Mouse (Mus musculus): ENCODE measurements around the gene Runx3.

Runx3 gene

GRCm38 (mm10) chr4:135114301-135114700, 6.2 kb upstream of the Runx3 start:
- DNase-seq (ENCODE audit: low spot score in 2 of 2) = no peak

- no peak for DNase-seq (ENCODE audit: low spot score in 2 of 2)
Measured at GRCm38 (mm10) chr4:135115426-135116170, 4.9 kb upstream of the Runx3 start.

- DNase-seq (ENCODE audit: low spot score in 2 of 2) = no peak
Measured at GRCm38 (mm10) chr4:135116391-135116790, 4.1 kb upstream of the Runx3 start.

GRCm38 (mm10) chr4:135117846-135118245, 2.6 kb upstream of the Runx3 start:
- no peak for DNase-seq (ENCODE audit: low spot score in 2 of 2)

- DNase-seq (ENCODE audit: low spot score in 2 of 2) = no peak
Measured at GRCm38 (mm10) chr4:135118855-135119474, 1.5 kb upstream of the Runx3 start.

GRCm38 (mm10) chr4:135123721-135124120, 3.3 kb downstream of the Runx3 start:
- no peak for DNase-seq (ENCODE audit: low spot score in 2 of 2)

- DNase-seq (ENCODE audit: low spot score in 2 of 2) = no peak
Measured at GRCm38 (mm10) chr4:135124732-135125131, 4.3 kb downstream of the Runx3 start.

GRCm38 (mm10) chr4:135125152-135125551, 4.7 kb downstream of the Runx3 start:
- DNase-seq (ENCODE audit: low spot score in 2 of 2) = no peak

GRCm38 (mm10) chr4:135126385-135126784, 5.9 kb downstream of the Runx3 start:
- no peak for DNase-seq (ENCODE audit: low spot score in 2 of 2)

GRCm38 (mm10) chr4:135128841-135129520, 8.5 kb downstream of the Runx3 start:
- peak; percentile 46 to 54 for DNase-seq (ENCODE audit: low spot score in 2 of 2)

GRCm38 (mm10) chr4:135130156-135130555, 9.7 kb downstream of the Runx3 start:
- no peak for DNase-seq (ENCODE audit: low spot score in 2 of 2)

GRCm38 (mm10) chr4:135131145-135131544, 10.7 kb downstream of the Runx3 start:
- no peak for DNase-seq (ENCODE audit: low spot score in 2 of 2)

- DNase-seq (ENCODE audit: low spot score in 2 of 2) = no peak
Measured at GRCm38 (mm10) chr4:135132797-135133196, 12.3 kb downstream of the Runx3 start.

- no peak for DNase-seq (ENCODE audit: low spot score in 2 of 2)
Measured at GRCm38 (mm10) chr4:135133711-135134110, 13.3 kb downstream of the Runx3 start.

GRCm38 (mm10) chr4:135135331-135135730, 14.9 kb downstream of the Runx3 start:
- DNase-seq (ENCODE audit: low spot score in 2 of 2) = no peak

GRCm38 (mm10) chr4:135136202-135136601, 15.8 kb downstream of the Runx3 start:
- no peak for DNase-seq (ENCODE audit: low spot score in 2 of 2)

- no peak for DNase-seq (ENCODE audit: low spot score in 2 of 2)
Measured at GRCm38 (mm10) chr4:135136612-135137011, 16.2 kb downstream of the Runx3 start.

- no peak for DNase-seq (ENCODE audit: low spot score in 2 of 2)
Measured at GRCm38 (mm10) chr4:135140647-135141515, 20.4 kb downstream of the Runx3 start.

- no peak for DNase-seq (ENCODE audit: low spot score in 2 of 2)
Measured at GRCm38 (mm10) chr4:135141720-135142119, 21.3 kb downstream of the Runx3 start.

GRCm38 (mm10) chr4:135146734-135147133, 26.3 kb downstream of the Runx3 start:
- no peak for DNase-seq (ENCODE audit: low spot score in 2 of 2)

- DNase-seq (ENCODE audit: low spot score in 2 of 2) = no peak
Measured at GRCm38 (mm10) chr4:135148660-135149059, 28.2 kb downstream of the Runx3 start.
